Mouse (Mus musculus): ENCODE measurements around the gene Bcas3. TPM values are rescaled to one million over a fixed set of nuclear protein-coding genes. Genes with fewer than 3 reads are reported as not detected.
"Not testable (repeated sequence)": the region's sequence is repeated elsewhere in the genome, so short reads cannot be mapped to it uniquely, and the experiment has no call there.

The Bcas3 gene
- polyA plus RNA-seq, 3 experiments from 2014 or later, result 25.6 to 48.7 (median 33.9) TPM

DNA sequence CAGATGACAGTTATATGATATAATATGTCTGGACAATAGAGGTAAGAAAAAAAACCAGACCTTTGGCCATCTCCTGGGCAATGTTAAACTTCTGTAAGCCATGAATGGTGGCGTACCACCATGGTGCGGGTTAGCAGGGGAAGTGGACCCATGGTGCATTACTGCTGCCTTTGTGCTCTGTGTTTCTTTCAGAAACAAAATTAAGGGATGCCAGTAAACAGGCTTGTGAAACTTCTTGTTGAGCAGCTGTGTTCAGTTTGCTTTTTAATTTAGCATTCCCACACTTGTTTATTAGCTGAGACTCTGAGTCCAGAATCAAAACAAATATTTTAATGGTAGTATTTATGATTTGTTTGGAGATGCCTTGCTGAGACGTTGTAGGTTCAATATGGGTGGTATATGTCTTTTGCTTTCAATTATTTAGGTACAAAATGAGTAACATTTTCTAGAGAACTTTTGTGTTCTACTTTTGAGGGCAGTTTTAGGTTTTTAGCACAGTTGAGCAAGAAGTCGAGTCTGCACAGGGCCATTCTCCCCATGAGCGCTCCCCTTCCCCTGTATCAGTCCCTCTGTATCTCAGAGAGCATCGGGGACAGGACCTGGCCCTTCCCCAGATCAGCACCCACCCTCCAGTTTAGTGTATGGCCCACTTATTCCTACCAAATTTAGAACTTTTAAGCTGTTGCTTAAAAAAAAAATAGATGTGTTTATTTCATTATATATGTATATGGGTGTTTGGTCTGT lies 132.4 kb downstream of the Bcas3 start:
- no peak for ATAC-seq

DNA sequence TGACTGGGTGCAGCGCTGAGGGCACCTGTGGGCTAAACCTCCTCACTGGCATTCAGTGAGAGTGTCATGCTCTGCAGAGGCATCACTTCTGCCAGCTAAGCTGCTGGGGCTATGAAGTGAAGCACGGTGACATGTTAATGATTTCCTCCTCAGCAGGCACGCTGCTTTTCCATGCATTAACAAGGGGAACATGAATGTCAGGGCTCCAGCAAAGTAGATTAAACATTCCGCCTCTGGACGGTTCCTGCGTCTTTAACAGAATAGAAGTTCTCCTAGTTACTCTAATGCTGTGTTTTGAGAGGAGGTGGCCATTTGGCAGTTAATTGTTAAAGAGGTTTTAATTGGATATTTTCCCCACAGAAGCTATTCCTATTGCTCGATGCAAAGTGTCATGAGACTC lies 134.5 kb downstream of the Bcas3 start:
- ATAC-seq, result no peak

DNA sequence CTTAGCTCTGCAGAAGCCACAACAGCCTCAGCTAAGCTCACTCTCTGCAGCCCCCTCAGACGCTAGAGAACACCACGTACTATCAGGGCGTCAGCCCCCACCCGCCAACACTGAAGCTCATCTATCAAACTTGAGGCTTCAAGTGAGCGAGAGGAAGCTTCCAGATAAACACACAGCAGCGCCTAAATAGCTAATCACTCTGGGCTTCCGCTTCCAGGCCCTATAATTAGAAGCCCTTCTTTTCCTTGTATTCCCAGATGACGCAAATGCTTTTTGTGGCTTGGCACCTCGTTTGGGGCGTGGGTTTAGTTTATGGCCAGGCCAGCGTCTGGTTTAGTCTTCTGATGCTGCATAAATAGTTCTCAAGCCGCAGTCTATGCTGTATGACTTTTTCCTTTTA lies 139.3 kb downstream of the Bcas3 start:
- ATAC-seq, result no peak

DNA sequence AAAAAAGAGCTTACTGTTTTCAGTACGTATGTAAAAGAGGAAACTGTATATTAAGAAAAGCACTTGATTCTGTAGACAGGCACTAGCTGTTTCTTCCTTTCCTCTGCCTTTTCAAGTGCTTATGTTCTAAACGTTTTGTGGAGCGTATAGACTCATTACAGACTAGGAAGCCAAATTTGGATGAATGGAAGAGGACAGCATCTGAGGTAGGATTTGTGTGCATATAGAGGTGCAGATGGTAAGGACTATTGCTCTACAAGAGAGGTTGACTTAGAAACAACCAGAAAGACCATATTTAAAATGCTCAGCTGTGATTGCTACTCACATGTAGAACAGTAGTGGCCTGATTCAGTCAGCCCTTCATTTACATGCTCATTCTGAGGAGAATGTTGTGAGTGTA lies 139.7 kb downstream of the Bcas3 start:
- ATAC-seq, result no peak

DNA sequence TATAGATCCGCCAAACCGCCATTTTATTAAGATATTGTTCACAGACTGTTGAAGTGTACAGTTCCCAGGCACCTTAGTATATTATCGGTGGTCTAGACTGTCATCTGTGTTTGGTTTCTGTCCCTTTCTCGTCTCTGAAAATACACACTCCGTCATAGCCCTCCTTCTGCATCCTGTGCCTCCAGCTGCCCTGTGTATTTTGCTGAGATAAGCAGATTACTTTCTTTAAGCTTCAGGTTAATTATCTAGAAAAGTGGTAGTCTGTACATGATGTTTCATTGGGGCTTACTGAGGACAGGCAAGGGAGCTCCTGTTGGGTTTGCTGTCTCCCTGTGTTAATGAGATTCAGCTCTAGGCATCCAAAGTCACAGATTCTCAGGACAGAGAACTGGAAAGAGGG lies 146.6 kb downstream of the Bcas3 start:
- ATAC-seq, result no peak

DNA sequence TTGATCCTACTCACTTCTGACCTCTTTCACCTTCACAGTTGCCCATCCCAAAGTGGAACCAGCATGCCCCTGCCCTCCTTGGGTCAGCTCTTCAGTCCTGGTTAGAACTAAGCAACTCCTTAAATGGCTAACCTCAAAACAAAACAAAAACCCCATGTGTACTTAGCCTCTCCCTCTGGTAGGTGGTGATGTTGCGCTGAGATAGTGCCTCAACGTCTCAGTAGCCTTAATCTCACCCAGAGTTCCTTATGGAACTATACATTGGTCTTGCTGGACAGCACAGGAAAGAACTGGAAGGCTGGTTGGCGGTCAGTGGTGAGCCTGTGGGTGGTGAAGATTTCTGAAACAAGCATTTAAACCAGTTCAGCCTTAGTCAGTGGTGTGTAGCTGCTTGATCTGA lies 149.1 kb downstream of the Bcas3 start:
- ATAC-seq, result no peak

DNA sequence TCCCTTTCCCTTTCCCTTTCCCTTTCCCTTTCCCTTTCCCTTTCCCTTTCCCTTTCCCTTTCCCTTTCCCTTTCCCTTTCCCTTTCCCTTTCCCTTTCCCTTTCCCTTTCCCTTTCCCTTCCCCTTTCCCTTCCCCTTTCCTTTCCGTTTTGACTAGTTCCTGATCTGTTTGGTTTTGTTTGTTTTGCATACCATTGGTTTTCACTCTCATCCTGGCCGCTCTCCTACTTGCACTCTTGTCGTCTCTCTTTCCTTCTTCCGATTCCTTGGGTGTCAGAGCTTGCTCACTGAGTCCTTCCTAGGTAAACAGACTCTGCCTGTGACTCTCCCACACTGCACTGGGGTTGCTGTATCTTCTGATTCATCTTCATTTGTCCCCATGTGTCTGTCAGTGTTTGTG lies 151.8 kb downstream of the Bcas3 start:
- ATAC-seq, result not testable (repeated sequence)

DNA sequence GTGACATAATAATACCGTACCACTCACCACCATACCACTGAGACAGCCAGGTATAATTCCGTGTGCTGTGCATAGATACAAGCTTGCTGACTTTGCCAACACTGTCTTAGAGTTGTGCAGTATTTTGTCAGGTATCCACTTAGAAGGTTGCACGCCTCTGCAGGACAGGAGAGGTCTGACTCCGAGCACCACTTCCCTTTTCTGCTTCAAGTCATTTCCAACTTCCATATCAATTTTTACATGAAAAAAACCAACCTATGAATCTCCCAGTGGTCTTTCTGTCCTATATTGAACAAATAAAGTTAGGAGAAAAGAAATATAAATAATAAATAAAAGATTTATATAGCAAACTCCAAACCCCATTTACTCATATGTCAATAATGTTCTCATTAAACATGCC lies 152.8 kb downstream of the Bcas3 start:
- ATAC-seq, result no peak

DNA sequence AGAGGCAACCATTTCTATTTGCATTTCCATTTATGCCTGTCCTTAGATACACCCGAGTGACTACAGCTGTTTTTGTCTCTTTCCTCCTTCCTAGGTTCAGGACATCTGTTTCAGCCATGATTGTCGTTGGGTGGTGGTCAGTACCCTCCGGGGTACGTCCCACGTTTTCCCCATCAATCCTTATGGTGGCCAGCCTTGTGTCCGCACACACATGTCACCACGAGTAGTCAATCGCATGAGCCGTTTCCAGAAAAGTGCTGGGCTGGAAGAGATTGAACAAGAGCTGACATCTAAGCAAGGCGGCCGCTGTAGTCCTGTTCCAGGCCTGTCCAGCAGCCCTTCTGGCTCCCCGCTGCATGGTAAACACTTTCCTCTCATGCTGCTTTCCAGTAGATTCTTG lies 156.4 kb downstream of the Bcas3 start:
- ATAC-seq, result no peak

DNA sequence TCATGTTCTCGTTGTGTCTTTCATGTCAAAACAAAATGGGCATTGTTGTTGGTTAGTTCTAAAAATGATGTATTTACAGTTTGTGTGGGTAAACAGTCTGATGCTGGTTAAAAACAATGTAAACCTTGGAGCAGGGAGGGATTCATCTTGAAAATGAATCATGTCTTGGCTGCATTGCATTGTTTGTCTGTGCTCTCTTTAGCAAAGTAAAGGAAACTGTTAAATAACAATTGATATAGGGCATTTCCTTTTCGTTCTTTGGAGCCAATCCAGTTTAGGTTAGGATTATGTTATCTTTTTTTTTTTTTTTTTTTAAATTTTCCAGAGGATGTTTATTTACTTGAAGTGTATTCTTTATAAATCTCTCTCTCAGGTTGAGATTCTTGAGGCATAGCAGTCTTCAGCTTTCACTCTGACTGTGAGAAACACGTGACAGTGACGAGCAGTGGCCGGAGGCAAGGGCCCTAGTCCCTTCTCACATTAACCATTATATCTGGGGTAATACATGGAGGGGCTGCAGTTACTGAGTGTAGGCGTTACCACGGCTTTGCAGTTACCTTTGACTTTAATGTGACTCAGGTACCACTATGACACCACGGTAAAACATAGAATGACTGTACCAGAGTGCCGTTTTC lies 158.4 kb downstream of the Bcas3 start:
- ATAC-seq, result no peak

DNA sequence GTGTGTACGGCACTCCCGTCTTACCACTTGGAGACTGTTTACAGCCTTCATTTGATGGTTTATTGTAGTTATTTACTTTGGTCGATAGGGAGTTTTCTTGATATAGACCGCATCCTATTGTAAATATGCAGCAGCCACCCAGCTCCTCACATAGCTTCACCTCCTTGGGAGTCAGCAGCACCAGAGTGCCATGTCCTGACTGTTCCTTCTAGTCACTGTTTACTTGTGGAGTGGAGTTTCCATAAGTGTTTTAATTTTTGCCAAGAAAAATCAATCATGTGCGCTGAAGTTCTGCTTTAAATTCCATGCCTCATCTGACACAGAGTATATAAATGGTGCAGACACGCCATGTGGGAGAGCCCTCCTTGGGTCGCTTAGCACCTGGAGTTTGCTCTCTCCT lies 163.8 kb downstream of the Bcas3 start:
- no peak for ATAC-seq

DNA sequence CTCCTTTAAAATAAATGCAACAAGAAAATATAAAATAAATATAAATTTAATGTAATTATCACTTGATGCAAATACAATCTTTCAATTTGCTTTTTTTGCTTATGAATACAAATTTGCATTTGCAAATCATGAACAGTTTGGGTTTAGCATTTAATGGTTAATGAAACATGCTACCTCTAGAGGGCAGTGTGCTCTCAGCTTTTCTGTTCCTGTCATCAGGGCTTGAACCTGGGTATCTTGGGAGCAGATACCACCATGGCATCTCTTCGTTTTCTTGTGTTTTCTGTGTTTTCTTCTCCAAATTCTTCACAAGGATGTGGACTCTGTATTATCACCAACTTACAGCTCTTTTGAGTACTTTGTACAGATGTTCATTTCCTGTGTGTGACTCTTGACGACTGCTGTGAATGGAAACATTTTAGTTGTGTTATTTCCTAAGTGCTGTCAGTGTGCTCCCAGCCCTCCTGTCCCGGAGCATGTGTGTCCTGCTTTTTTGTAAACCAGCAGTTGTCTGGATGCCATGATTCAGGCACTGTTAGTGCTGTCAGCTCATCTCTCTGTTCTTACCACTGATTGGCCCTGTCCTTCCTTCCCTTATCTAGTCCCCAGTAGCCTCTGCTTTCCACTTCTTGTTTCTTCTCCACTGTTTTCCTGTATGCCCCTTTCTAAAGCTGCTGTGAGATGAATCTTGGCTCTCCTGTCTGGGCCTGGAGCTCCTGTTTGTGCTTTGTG lies 165.2 kb downstream of the Bcas3 start:
- ATAC-seq, result no peak

DNA sequence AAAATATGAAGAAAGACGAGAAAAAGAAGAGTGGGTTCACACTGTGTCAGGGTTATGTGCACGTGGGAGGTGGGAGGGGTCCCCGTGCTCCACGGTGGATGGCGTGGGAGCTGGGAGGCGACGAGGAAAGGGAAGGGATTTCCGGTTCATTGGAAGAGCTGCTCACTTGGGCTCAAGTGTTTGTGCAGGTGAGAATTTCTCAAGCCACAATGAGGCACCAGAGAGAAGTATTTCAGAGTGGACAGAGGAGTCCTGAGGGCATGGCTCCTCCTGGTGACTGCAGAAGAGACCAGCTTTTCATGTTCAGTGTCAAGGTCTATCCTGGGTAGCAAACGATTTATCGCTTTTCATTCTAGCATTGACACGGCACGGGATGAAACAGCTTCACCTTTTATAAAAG lies 167.3 kb downstream of the Bcas3 start:
- ATAC-seq, result no peak

DNA sequence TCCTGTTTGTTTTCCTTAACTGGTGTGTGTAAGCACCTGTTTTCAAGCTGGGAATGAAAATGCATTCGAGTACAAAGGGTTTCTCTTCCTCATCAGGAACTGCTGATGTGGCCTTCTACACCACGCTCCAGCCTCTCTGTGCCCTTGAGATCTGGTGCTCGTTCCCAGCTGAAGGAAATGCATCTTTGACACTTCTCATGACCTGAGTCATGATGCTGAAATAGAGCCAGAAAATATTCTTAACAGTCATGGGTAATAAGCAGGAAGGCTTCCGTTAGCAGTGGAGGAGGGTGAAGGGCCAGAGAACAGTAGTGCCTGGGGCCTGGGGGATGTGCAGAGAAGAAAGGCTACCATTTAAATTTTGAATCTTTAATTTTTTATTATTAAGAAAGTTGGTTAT lies 168.0 kb downstream of the Bcas3 start:
- no peak for ATAC-seq

DNA sequence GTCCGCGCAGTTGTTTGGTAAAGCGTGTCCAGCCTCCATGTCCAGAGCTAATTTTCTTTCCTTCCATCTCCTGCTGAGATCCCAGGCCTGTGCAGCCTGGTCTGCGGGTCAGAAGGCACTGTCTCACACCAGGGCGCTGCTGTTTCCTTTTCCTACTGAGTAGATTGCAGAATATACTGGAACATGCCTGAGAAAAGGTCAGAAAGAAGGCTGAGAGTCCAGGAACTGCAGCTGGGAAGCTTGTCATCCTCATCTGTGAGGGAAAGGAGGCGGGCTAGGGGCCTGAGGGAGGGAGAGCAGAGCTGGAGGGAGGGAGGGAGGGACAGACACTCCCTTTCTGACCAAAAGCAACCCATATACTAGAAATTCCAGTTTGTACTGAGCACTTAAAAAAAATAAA lies 170.7 kb downstream of the Bcas3 start:
- ATAC-seq, result no peak

DNA sequence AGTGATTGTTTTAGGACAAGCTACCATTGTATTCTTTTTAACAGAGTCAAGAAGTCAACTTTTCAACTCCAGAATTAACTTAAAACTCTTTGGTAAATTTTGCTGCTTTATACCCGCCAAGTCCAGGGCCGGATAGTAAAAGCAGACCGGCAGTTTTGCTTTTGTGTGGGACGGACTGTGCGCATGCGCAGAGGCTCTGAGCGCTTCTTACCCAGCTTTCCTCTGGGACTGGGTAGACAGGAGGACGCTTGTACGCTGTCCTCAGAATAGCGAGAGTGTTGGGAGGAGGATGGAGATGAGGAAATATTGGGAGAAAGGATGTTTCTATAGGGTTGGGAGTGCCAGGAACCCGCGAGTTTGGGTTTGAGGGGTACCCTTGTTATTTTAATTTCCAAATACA lies 171.2 kb downstream of the Bcas3 start:
- no peak for ATAC-seq

DNA sequence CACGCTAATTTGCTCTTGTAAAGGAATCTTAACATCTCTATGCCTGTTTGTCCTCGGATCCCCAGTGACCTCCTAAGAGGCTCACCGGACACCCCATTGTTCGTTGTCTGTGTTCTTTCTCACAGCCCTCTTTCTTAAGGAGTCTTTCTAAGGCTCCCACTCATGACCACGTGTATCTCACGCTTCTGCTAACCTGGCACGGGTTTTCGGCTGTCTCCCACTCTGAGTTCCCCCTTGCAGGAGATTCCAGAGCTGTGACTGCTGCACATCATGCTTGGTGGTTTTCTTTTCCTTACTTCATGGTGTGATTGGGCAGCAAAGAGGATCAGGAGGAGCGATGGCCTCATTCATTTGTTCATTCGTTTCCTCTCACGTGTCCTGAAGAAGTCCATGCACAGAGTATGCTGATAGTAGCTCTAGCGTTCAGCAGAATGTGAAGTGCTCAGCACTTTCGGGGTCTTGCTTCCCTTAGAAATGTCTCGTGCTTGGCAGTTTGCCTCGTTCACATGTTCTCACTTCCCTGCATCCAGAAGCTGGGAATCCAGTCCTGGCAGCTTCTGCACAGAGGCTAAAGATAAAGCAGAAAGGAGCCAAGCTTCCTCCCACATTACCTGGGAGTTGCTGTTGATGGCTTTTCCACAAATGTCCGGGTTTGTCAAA lies 172.0 kb downstream of the Bcas3 start:
- no peak for ATAC-seq

DNA sequence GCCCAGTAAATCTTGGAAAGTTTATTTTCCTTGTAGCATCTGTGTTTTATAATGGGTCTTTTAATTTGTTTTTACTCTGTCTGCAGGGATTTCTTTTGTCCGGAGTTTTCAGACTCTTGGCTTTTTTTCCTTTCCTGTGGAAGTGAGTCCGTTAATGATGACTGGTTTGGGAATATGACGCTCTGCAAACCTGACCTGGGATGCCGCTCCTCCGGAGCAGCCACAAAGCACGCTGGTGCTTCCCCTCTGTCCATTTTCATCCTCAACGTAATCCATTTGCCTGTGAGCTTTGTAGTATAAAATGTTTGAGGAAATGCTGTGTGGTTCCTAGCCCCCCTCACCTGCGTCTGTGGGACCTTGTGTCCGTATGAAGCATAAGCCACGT lies 172.5 kb downstream of the Bcas3 start:
- ATAC-seq, result no peak

DNA sequence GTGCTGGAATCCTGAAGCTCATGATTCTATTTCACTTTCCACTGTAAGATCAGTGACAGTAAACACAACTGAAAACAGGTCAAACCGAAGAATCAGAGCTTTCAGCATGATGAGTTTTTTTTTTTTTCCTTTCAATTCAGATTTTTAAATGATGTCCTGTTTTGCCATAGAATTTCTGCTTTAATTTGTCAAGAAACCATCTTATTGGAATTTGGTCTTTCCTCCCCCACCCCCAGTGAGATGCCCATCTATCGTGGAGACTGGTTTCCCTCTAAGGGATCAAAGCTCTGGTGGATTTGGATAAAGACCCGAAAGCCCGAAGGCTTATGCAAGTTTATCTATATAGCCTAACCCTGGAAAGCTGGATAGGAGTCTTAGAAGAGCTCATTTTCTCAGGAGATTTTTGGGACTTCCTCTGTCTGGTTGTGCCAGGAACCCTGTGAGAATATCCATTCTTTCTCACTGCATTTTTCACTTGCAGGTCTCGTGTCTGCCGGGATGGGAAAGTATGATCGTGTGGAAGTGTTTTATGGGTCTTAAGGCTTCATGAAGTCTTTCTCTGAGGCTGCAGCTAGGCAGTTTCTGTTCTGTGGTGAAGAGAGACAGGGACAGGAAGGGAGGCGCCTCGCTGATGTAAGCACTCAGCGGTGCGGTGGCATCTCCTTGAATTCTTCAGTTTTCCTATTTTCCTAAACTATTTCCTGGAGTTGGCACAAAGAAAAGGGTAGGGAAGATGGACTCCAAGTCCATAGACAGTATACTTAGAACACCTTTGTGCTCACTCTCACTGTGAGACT lies 173.2 kb downstream of the Bcas3 start:
- no peak for ATAC-seq

DNA sequence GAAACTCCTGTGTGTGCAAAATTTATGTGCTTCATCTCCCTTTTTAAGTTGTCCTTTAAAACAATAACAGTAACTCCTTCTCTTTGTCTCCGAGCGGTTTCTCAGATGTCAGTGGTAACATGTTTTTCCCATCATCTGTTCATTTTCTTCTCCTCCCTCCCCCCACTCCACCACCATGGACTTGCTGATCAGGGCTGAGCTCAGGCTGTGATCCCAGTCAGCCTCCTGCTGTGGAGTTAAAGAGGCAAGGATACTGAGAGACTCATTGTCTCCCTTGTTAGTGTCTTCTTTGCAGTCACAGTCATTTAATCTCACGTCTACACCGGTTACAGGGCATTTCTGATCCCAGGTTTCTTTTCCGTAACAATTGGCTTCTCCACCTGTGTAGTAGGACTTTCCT lies 174.3 kb downstream of the Bcas3 start:
- no peak for ATAC-seq

DNA sequence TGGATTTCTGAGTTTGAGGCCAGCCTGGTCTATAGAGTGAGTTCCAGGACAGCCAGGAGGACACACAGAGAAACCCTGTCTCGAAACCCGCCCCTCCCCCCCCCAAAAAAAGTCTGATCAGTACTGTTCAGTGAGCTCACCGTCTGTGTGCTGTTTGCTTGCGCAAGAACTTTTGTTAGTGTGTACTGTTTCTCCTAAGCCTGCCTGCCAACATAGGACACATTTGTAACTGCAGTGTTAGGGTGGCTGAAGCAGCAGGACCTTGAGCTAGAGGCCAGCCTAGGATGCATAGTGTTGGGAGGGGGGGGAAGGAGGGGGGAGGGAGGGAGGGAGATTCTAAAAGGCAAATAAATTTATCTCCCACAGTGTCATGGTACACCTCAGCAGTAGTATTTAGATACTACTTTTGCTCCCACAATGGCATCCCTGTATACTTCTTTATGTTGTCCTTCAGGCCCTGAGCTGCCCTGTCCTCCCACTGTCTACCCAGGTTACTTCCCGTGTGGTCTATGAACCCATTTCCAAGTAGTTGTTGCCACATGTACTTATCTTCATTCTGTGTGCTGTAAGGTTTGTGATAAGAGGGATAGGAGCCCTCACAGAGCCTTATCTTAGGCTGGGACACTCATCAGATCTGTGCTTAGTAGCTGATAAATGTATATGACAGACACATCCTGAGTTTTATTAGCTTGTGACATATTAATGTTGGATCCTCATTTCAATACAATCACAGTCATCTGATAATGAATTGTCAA lies 176.7 kb downstream of the Bcas3 start:
- no peak for ATAC-seq

DNA sequence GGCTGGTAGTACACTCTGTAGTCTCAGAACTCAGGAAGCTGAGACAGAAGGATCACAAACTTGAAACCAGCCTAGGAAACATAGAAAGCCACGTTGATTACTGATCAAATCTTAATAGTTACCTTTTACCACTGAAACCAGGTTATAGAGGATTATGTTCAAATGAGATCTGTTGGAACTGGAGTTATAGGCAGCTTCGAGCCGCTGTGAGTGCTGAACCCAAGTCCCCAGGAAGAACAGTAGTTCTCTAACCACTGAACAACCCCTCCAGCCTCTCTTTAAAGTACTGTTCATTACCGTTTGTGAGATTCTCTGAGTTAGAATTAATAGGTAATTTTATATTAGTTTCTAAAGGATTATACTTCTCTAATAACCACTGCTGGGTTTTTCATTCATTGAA lies 188.0 kb downstream of the Bcas3 start:
- ATAC-seq, result no peak
